Mouse (Mus musculus): ENCODE data around the gene E2f4.

Gene E2f4

DNA sequence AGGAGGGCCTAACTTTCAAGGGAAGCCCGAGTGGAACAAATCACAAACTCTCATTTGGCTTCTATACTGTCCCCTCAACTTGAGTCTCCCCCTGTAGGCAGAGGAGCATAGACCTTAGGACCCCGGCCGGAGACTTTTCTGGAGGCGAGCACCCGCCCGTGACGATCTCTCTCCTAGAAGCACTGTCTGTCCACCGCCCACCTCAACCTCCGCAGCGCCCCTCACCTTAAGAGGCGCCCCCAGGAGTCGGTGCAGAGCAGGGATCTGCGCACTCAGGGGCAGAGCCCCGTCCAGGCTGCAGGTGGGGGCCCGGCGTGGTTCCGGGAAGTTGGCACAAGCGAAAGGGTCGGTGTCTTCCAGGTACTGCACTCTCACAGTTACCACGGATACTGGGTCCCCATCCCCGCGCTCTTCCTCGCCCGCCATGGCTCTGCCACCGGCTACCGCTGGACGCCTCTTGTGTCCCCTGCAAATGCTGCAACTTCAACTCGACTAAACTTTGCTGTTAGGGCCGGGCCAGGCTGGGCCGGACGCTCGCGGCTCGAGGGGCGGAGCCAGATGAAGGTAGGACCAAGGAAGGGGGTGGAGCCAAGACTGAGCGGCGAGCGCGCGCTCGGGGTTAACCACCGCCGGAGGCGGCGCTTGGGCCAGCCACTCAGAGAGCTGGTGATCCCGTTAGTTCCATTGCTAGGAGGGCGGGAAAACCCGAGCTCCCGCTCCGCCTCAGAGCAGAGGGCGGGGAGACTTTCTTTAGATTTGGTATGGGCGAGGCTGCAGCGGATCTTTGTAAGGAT, 50.2 kb downstream of the E2f4 start, which contains the start of gene Fhod1:
Gene Fhod1, minus strand, starts transcription at position 526 of the 794 bp plus-strand sequence.
- peak; percentile 84 to 93 for DNase-seq (ENCODE audit: low spot score in 2 of 2)

DNA sequence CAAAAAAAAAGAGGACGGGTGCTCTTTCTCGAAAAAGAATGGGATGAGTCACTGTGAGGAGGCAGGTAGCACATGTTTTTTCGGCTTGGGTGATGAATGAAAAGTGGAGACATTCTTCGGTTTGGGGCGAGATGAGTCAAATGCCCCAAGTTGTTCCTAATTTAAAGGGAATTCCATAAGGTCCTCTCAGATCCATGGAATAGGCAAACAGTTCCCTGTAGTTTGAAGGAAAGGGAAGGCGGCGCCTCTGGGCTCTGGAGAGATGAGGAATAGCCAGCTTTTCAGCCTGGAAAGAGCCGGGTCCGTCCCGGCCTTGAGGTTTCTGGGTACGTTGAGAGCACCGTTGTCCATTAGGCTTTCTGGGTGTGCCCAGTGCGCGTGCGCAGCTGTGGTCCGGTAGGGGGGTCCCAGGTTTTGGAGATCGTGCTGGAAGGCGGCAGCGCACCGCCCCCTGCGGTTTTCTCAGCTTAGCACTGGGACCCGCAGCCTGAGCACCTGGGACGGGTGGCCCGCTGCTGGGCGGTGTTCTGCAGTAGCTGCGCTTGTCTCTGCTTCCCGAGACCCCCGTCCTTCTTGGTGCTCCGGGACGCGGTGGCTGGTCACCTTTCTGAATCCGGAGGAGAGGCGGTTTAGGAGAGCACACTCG, 51.1 kb downstream of the E2f4 start, which contains the start of gene Slc9a5:
Gene Slc9a5, plus strand, starts transcription at position 394 of the 646 bp plus-strand sequence.
- DNase-seq (ENCODE audit: low spot score in 2 of 2), result peak in 1 of 2 experiments; percentile 30

DNA sequence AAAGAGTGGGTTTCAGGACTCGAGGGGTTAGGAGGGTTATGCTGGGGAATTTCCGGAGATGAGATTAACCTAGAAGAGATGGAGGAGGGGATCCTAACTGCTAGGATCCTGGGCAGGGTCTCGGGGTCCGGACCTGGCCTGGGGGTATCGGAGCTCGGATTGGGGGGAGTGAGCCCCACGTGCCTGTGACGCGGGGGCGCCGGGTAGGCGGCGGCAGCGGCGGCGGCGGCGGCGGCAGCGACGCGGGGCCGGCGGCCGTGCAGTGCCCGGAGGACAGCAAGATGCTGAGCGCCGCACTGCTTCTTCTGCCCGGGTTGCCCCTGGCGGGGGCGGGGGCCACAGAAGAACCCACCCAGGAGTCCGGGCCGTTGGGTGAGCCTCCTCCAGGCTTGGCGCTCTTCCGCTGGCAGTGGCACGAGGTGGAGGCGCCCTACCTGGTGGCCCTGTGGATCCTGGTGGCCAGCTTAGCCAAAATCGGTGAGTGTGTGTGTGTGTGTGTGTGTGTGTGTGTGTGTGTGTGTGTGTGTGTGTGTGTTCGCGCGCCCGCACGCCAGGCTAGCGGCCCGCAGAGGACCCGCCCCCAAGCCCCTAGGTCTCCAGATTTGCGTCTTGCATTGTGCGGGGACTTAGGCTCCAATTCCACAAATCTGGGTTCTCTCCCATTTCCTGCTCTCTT, 51.8 kb downstream of the E2f4 start:
- DNase-seq (ENCODE audit: low spot score in 2 of 2), result no peak

DNA sequence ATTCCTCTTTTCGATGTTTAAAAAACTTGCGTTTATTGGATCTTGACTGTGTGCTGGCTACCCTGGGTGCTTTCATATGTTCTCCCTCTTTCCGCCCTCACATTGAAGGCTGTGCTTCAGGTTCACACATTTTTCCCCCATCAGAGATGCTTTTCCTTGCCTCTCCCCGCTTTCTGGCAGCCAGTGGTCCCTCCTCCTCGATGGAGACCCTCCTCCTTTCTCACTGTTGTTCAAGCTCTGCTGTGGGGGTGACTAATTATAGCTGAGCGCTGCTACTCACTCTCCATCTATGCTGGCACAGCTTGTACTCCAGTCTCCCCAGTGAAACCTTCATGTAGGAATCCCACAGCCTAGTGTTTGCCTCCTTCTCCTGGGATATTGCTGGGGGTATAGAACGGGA, 52.7 kb downstream of the E2f4 start:
- no peak for DNase-seq (ENCODE audit: low spot score in 2 of 2)

DNA sequence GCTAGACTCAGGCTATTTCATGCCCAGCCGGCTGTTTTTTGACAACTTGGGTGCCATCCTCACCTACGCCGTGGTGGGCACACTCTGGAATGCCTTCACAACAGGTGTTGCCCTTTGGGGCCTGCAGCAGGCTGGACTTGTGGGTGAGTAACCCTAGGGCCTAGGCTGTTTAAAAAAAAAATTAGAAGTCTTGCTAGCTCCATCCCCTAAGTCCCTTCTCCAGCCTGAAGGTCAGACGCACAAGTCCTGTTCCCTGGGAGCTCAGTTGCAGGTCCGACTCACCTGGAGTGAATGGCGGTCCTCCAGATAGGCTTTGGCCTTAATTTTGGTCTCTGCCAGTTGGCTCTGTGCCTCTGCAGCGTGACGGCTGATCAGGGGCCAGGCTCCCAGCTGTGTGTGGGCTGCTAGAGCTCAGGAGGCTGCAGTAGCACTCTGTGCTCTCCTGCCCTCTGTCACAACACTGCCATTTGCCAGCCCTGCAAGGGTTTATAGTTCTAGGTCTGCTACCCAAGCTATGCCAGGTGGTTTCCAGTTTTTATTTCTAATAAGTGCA, 56.2 kb downstream of the E2f4 start:
- DNase-seq (ENCODE audit: low spot score in 2 of 2), result no peak

DNA sequence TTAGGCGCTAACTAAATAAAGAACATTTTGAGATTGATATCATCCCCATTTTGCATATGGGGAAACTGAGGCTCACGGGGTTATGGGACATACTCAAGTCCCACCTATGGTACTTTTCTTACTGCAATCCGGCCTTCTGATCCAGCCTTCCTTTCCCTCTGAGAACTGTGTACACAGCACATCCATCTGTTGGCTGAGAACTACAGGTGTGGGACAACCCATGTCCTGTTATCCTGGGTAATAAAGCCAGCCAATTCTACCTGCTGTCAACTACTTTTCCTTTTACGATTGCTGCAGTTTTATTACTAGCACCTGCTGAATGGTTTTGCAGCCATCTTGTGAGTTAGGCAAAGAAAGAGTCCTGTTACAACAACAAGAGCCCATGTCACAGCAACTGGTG, 57.1 kb downstream of the E2f4 start:
- DNase-seq (ENCODE audit: low spot score in 2 of 2), result no peak

Data from urinary bladder, adult 18-20 months (tissue).